ENCODE assay signal across 21 mouse cellular contexts in genomic region chr3:109984086-109984485, GRCm38 (mm10).
DNase-seq lines count a peak whose midpoint lies in the region; ATAC-seq and TF ChIP-seq lines count a peak whose summit lies in the region.
"Had no signal": no experiment of that assay in that cellular context is flagged by ENCODE, and none has a peak within 500 bp of the region (broad histone marks: within the 10 kb centered on the region; RNA-seq: fewer than 3 reads in every experiment).

No protein-coding gene starts in this region.

- no peaks in the 10 kb centered on the region for H3K9me3 ChIP-seq in embryonic facial prominence, embryonic 14.5 days (ENCODE audit: control insufficient read depth, low read length)
- no peaks in the 10 kb centered on the region for H3K9me3 ChIP-seq in embryonic facial prominence, embryonic 10.5 days
- no peaks in the 10 kb centered on the region for H3K9me3 ChIP-seq in midbrain, embryonic 14.5 days (ENCODE audit: control insufficient read depth, low read length)
- H3K9me3 ChIP-seq in midbrain, embryonic 16.5 days (replicated peaks; ENCODE audit: control insufficient read depth, low read length, poor library complexity, severe bottlenecking) = no peaks in the 10 kb centered on the region
- H3K9me3 ChIP-seq: hindbrain, embryonic 10.5 days; limb, embryonic 15.5 days; liver, embryonic 15.5 days; neural tube, embryonic 15.5 days had no signal

- no peaks in the 10 kb centered on the region for H3K4me1 ChIP-seq in embryonic facial prominence, embryonic 14.5 days (ENCODE audit: control insufficient read depth, insufficient read depth, low read length)
- H3K4me1 ChIP-seq in embryonic facial prominence, embryonic 10.5 days = no peaks in the 10 kb centered on the region
- H3K4me1 ChIP-seq in heart, adult 2 months (ENCODE audit: control insufficient read depth, insufficient read depth, low read length) = no peaks in the 10 kb centered on the region
- H3K4me1 ChIP-seq in midbrain, embryonic 14.5 days (ENCODE audit: control insufficient read depth, insufficient read depth, low read length) = no peaks in the 10 kb centered on the region
- H3K4me1 ChIP-seq in midbrain, embryonic 16.5 days (ENCODE audit: control insufficient read depth, insufficient read depth, low read length) = peaks cover 3% of the 10 kb centered on the region; the same call in 1 of the 2 replicates
- H3K4me1 ChIP-seq: hindbrain, embryonic 10.5 days; limb, embryonic 15.5 days; liver, embryonic 15.5 days; neural tube, embryonic 15.5 days had no signal

- no peak overlapping the region for H3K4me3 ChIP-seq in embryonic facial prominence, embryonic 14.5 days (ENCODE audit: low read depth, low read length)
- no peak overlapping the region for H3K4me3 ChIP-seq in embryonic facial prominence, embryonic 10.5 days
- no peak overlapping the region for H3K4me3 ChIP-seq in heart, adult 2 months
- no peak overlapping the region for H3K4me3 ChIP-seq in midbrain, embryonic 14.5 days (replicated peaks; ENCODE audit: low read depth, low read length)
- H3K4me3 ChIP-seq in midbrain, embryonic 16.5 days (ENCODE audit: low read depth, low read length) = no peak overlapping the region
- H3K4me3 ChIP-seq: hindbrain, embryonic 10.5 days; limb, embryonic 15.5 days; liver, embryonic 15.5 days; neural tube, embryonic 15.5 days had no signal

- no peak for TF ChIP-seq POLR2A in heart, adult 2 months (IDR thresholded peaks at IDR 0.05; ENCODE audit: insufficient read depth, low read depth, low read length)

- no peak overlapping the region for H3K27ac ChIP-seq in embryonic facial prominence, embryonic 14.5 days (replicated peaks; ENCODE audit: low read depth, low read length)
- no peak overlapping the region for H3K27ac ChIP-seq in embryonic facial prominence, embryonic 10.5 days (replicated peaks)
- H3K27ac ChIP-seq in heart, adult 2 months = no peak overlapping the region
- no peak overlapping the region for H3K27ac ChIP-seq in midbrain, embryonic 14.5 days (replicated peaks; ENCODE audit: low read depth, low read length)
- H3K27ac ChIP-seq in midbrain, embryonic 16.5 days (ENCODE audit: low read length) = no peak overlapping the region
- H3K27ac ChIP-seq: hindbrain, embryonic 10.5 days; kidney, postnatal 0 days; limb, embryonic 15.5 days; liver, embryonic 15.5 days; neural tube, embryonic 15.5 days had no signal

- DNase-seq in embryonic facial prominence, embryonic 14.5 days (ENCODE audit: low spot score) = peak; percentile 49
- DNase-seq in embryonic facial prominence, embryonic 10.5 days (ENCODE audit: low spot score) = no peak
- peak; percentile 1 for DNase-seq in heart, adult 8-10 months (ENCODE audit: low spot score)
- no peak for DNase-seq in heart, adult 2 months
- DNase-seq in midbrain, embryonic 14.5 days = peak; percentile 35
- peak; percentile 10 for DNase-seq in skeletal muscle tissue, adult 2 months (ENCODE audit: low read depth, low spot score)
- DNase-seq: adrenal gland, postnatal 14 days; gastrocnemius, postnatal 10 days; kidney, adult 18-20 months; layer of hippocampus, postnatal 36 days; lung, postnatal 4 days; thymus, postnatal 14 days had no signal

- TF ChIP-seq CTCF in heart, adult 2 months (IDR thresholded peaks at IDR 0.05) = no peak

- H3K9ac ChIP-seq in embryonic facial prominence, embryonic 14.5 days (ENCODE audit: low read depth, low read length) = no peak overlapping the region
- no peak overlapping the region for H3K9ac ChIP-seq in heart, adult 2 months (ENCODE audit: low read depth, low read length)
- no peak overlapping the region for H3K9ac ChIP-seq in midbrain, embryonic 14.5 days (replicated peaks; ENCODE audit: low read length)
- H3K9ac ChIP-seq in midbrain, embryonic 16.5 days (ENCODE audit: low read depth, low read length) = no peak overlapping the region
- H3K9ac ChIP-seq: limb, embryonic 15.5 days; liver, embryonic 15.5 days; neural tube, embryonic 15.5 days had no signal

- TF ChIP-seq EP300 in heart, adult 2 months (IDR thresholded peaks at IDR 0.05; ENCODE audit: insufficient read depth, low read depth, low read length) = no peak

- no peaks in the 10 kb centered on the region for H3K27me3 ChIP-seq in embryonic facial prominence, embryonic 14.5 days (replicated peaks; ENCODE audit: control insufficient read depth, insufficient read depth, low read length)
- H3K27me3 ChIP-seq in embryonic facial prominence, embryonic 10.5 days (replicated peaks; ENCODE audit: low read depth, poor library complexity, severe bottlenecking) = no peaks in the 10 kb centered on the region
- no peaks in the 10 kb centered on the region for H3K27me3 ChIP-seq in heart, adult 2 months (ENCODE audit: control insufficient read depth, insufficient read depth, low read length)
- no peaks in the 10 kb centered on the region for H3K27me3 ChIP-seq in midbrain, embryonic 14.5 days (ENCODE audit: control insufficient read depth, insufficient read depth, low read length)
- no peaks in the 10 kb centered on the region for H3K27me3 ChIP-seq in midbrain, embryonic 16.5 days (ENCODE audit: control insufficient read depth, insufficient read depth, low read depth, low read length)
- H3K27me3 ChIP-seq: limb, embryonic 15.5 days; liver, embryonic 15.5 days; neural tube, embryonic 15.5 days; Patski had no signal

- H3K4me2 ChIP-seq in embryonic facial prominence, embryonic 14.5 days (ENCODE audit: low read depth, low read length) = no peak overlapping the region
- H3K4me2 ChIP-seq in midbrain, embryonic 14.5 days (ENCODE audit: low read length) = no peak overlapping the region
- no peak overlapping the region for H3K4me2 ChIP-seq in midbrain, embryonic 16.5 days (ENCODE audit: low read length)
- H3K4me2 ChIP-seq: limb, embryonic 15.5 days; liver, embryonic 15.5 days; midbrain, embryonic 11.5 days; neural tube, embryonic 15.5 days had no signal

- no peak for ATAC-seq in embryonic facial prominence, embryonic 14.5 days (ENCODE audit: low read depth)
- no peak for ATAC-seq in midbrain, embryonic 14.5 days (ENCODE audit: low FRiP score, low TSS enrichment)
- ATAC-seq in midbrain, embryonic 16.5 days = no peak
- ATAC-seq: CD4-positive, CD25-positive, alpha-beta regulatory T cell, adult 4 months; Patski had no signal

- 47% methylated on average over 2 of the region's 2 CpGs for WGBS in embryonic facial prominence, embryonic 14.5 days
- WGBS in embryonic facial prominence, embryonic 10.5 days = 73% methylated on average over 2 of the region's 2 CpGs
- WGBS in heart, adult 2 months = 56% methylated on average over 2 of the region's 2 CpGs
- WGBS in midbrain, embryonic 14.5 days = 68% methylated on average over 2 of the region's 2 CpGs
- 49% methylated on average over 2 of the region's 2 CpGs for WGBS in midbrain, embryonic 16.5 days

- intact Hi-C loops in heart, adult 2 months (cut with DNase I) = no loop called here

- no peaks in the 10 kb centered on the region for H3K36me3 ChIP-seq in embryonic facial prominence, embryonic 14.5 days (ENCODE audit: control insufficient read depth, insufficient read depth, low read length)
- no peaks in the 10 kb centered on the region for H3K36me3 ChIP-seq in embryonic facial prominence, embryonic 10.5 days (replicated peaks)
- H3K36me3 ChIP-seq in heart, adult 2 months (ENCODE audit: control insufficient read depth, insufficient read depth, low read length) = no peaks in the 10 kb centered on the region
- no peaks in the 10 kb centered on the region for H3K36me3 ChIP-seq in midbrain, embryonic 14.5 days (ENCODE audit: control insufficient read depth, insufficient read depth, low read length)
- no peaks in the 10 kb centered on the region for H3K36me3 ChIP-seq in midbrain, embryonic 16.5 days (ENCODE audit: control insufficient read depth, insufficient read depth, low read length)
- H3K36me3 ChIP-seq: hindbrain, embryonic 10.5 days; limb, embryonic 15.5 days; liver, embryonic 15.5 days; neural tube, embryonic 15.5 days had no signal

- no peaks in the 10 kb centered on the region for H3K79me2 ChIP-seq in heart, adult 2 months (replicated peaks; ENCODE audit: control insufficient read depth, insufficient read depth, low read length)

Comparison
In these comparisons a context has a peak if more than half of its experiments do, and no peak if none do; other contexts are left out.
1. DNase-seq: peak in embryonic facial prominence, embryonic 14.5 days (single experiment), heart, adult 8-10 months (single experiment), midbrain, embryonic 14.5 days (single experiment) and skeletal muscle tissue, adult 2 months (single experiment); none in embryonic facial prominence, embryonic 10.5 days (single experiment) and heart, adult 2 months (0 of 2).